Mouse (Mus musculus): ENCODE data around the gene Zfp28. TPM values are rescaled to one million over a fixed set of nuclear protein-coding genes. Genes with fewer than 3 reads are reported as not detected.
"Not testable (repeated sequence)": the region's sequence is repeated elsewhere in the genome, so short reads cannot be mapped to it uniquely, and the experiment has no call there.

Gene Zfp28
- polyA plus RNA-seq, 1 experiment from 2014 or later: 11.8 TPM

DNA sequence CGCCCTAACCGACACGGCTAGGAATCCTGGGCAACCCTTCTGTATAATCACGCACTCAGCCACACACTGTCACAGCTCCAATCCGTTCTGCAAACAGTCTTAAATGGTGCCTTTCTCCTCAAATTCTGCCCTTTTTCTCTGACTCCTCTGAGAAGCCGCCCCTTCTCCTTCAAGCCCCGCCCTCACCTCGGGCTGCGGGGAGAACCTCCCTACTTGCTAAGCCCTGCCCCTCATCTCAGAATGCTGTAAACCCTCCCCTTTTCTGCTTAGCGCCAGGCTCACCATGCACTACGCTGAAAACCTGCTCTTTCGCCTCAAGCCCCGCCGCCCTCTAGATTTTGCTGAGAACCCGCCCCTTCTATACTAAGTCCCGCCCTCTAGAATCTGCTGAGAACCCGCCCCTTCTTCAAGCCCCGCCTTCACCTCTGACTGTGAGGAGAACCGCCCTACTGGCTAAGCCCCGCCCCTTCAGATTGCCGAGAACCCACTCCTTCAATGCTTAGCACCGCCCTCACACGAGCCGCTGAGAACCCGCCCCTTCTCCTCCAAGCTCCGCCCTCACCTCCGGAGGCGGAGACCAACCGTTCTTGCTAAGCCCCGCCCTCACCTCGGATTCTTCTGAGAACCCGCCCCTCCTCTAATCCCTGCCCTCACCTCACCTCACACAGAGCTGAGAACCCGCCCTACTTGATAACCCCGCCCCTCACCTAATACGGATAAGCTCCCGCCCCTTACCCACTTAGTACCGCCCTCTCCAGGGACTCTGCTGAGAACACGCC lies 20.6 kb upstream of the Zfp28 start:
- 0% methylated on average over 38 of the region's 38 CpGs for WGBS
- Histone ChIP-seq H3K27me3 (replicated peaks; ENCODE audit: control insufficient read depth, insufficient read depth, low read length) (no peaks in the 10 kb centered on the region), H3K4me2 (ENCODE audit: low read length) (peak overlapping the region; percentile 81)

DNA sequence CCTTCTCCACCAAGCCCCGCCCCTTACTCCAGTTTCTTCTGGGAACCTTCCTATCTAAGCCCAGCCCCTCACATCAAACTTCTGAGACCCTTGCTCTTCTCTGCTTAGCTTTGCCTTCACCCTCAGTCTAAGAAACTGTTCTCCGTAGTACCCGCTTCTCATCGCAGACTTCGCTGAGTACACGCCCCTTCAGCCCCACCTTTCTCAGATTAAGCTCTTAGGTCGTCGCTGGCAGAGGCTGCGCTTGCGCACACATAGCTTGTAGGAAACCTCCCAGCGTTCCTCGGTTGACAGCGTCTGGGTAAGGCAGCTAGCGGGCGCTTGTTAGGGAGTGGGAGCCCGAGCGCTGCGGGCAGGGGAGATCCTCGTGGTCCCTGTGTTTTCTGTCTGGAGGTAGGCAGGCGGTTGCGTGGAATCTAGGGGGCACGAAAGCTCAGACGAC lies 20.0 kb upstream of the Zfp28 start, which contains the start of gene Zfp78:
Gene Zfp78 (plus strand): TSS at position 234 of the 442 bp plus-strand sequence.
- no peaks in the 10 kb centered on the region for H3K36me3 ChIP-seq (ENCODE audit: control insufficient read depth, insufficient read depth, low read length)
- peak within 1 kb of the TSS; percentile 47 for H3K4me3 ChIP-seq (ENCODE audit: low read length)
- no peaks in the 10 kb centered on the region for H3K9me3 ChIP-seq (ENCODE audit: control insufficient read depth, low read length)
- 0% methylated on average over 23 of the region's 23 CpGs for WGBS
- H3K4me1 ChIP-seq (ENCODE audit: control insufficient read depth, insufficient read depth, low read depth, low read length): peaks cover 6% of the 10 kb centered on the region
- H3K4me2 ChIP-seq (ENCODE audit: low read length): peak within 1 kb of the TSS; percentile 81
- H3K27ac ChIP-seq (ENCODE audit: low read depth, low read length): peak within 1 kb of the TSS; percentile 93
- H3K9ac ChIP-seq (ENCODE audit: low read depth, low read length): peak within 1 kb of the TSS; percentile 72
- H3K27me3 ChIP-seq (replicated peaks; ENCODE audit: control insufficient read depth, insufficient read depth, low read length): no peaks in the 10 kb centered on the region
- peak; percentile 83 for ATAC-seq

More for the DNA sequence above, 20.6 kb upstream of the Zfp28 start:
- peak; percentile 93 for ATAC-seq
- Histone ChIP-seq H3K27ac (ENCODE audit: low read depth, low read length) (peak overlapping the region; percentile 93), H3K9ac (ENCODE audit: low read depth, low read length) (peak overlapping the region; percentile 72), H3K36me3 (ENCODE audit: control insufficient read depth, insufficient read depth, low read length) (no peaks in the 10 kb centered on the region), H3K4me3 (ENCODE audit: low read length) (peak overlapping the region; percentile 47), H3K4me1 (ENCODE audit: control insufficient read depth, insufficient read depth, low read depth, low read length) (peaks cover 6% of the 10 kb centered on the region), H3K9me3 (ENCODE audit: control insufficient read depth, low read length) (no peaks in the 10 kb centered on the region)

DNA sequence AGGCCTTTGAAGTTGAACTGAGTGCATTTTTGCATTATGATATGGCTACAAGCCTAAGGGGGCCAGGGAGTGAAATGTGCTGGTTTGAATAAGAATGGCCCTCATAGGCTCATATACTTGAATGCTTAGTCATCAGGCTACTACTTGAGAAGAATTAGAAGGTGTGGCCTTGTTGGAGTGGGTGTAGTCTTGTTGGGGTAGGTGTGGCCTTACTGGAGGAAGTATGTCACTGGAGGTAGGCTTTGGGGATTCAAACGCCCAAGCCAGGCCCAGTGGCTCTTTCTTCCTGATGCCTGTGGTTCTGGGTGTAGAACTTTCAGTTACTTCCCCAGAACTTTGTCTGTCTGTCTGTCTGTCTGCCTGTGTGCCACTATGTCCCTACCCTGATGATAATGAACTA lies 18.3 kb upstream of the Zfp28 start:
- no peaks in the 10 kb centered on the region for H3K36me3 ChIP-seq (ENCODE audit: control insufficient read depth, insufficient read depth, low read length)
- peaks cover 6% of the 10 kb centered on the region for H3K4me1 ChIP-seq (ENCODE audit: control insufficient read depth, insufficient read depth, low read depth, low read length)
- WGBS: 50% methylated on average over 1 of the region's 1 CpGs
- H3K4me3 ChIP-seq (ENCODE audit: low read length): no peak overlapping the region
- H3K27ac ChIP-seq (ENCODE audit: low read depth, low read length): no peak overlapping the region
- ATAC-seq: no peak
- H3K27me3 ChIP-seq (replicated peaks; ENCODE audit: control insufficient read depth, insufficient read depth, low read length): no peaks in the 10 kb centered on the region
- no peak overlapping the region for H3K9ac ChIP-seq (ENCODE audit: low read depth, low read length)
- H3K9me3 ChIP-seq (ENCODE audit: control insufficient read depth, low read length): no peaks in the 10 kb centered on the region
- no peak overlapping the region for H3K4me2 ChIP-seq (ENCODE audit: low read length)

- 97% methylated on average over 5 of the region's 5 CpGs for WGBS
- no peak for ATAC-seq
- Histone ChIP-seq H3K9ac (ENCODE audit: low read depth, low read length) (no peak overlapping the region), H3K27me3 (replicated peaks; ENCODE audit: control insufficient read depth, insufficient read depth, low read length) (no peaks in the 10 kb centered on the region), H3K4me1 (ENCODE audit: control insufficient read depth, insufficient read depth, low read depth, low read length) (peaks cover 6% of the 10 kb centered on the region), H3K36me3 (ENCODE audit: control insufficient read depth, insufficient read depth, low read length) (0 out of 2 replicates have a peak, but pooled peaks cover 1% of the 10 kb centered on the region), H3K4me2 (ENCODE audit: low read length) (no peak overlapping the region), H3K4me3 (ENCODE audit: low read length) (no peak overlapping the region), H3K9me3 (ENCODE audit: control insufficient read depth, low read length) (no peaks in the 10 kb centered on the region), H3K27ac (ENCODE audit: low read depth, low read length) (no peak overlapping the region)
Measured at GRCm38 (mm10) chr7:6367185-6367584, 15.9 kb upstream of the Zfp28 start.

DNA sequence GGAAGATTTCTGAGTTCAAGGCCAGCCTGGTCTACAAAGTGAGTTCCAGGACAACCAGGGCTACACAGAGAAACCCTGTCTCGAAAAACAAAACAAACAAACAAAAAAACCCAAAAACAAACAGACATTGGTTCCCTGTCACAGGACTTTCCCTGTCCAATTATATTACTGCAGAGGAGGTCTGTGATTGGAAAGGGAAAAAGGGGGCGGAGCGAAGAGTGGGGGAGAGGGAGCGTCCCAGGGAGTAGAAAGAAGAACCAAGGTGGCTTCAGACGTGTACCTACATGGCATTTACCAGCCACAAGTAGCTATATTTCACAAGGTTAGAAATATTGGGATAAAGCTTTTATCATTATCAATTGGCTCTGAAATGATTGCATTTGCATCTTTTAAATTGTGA lies 14.9 kb upstream of the Zfp28 start:
- H3K4me2 ChIP-seq (ENCODE audit: low read length); H3K27ac ChIP-seq (ENCODE audit: low read depth, low read length); H3K4me1 ChIP-seq (ENCODE audit: control insufficient read depth, insufficient read depth, low read depth, low read length); H3K27me3 ChIP-seq (replicated peaks; ENCODE audit: control insufficient read depth, insufficient read depth, low read length); ATAC-seq; H3K36me3 ChIP-seq (ENCODE audit: control insufficient read depth, insufficient read depth, low read length); H3K9me3 ChIP-seq (ENCODE audit: control insufficient read depth, low read length); H3K9ac ChIP-seq (ENCODE audit: low read depth, low read length); H3K4me3 ChIP-seq (ENCODE audit: low read length): not testable (repeated sequence)
- WGBS: 86% methylated on average over 5 of the region's 5 CpGs

- H3K9ac ChIP-seq (ENCODE audit: low read depth, low read length): no peak overlapping the region
- 77% methylated on average over 3 of the region's 3 CpGs for WGBS
- no peak overlapping the region for H3K4me2 ChIP-seq (ENCODE audit: low read length)
- no peaks in the 10 kb centered on the region for H3K4me1 ChIP-seq (ENCODE audit: control insufficient read depth, insufficient read depth, low read depth, low read length)
- H3K27ac ChIP-seq (ENCODE audit: low read depth, low read length): no peak overlapping the region
- H3K36me3 ChIP-seq (ENCODE audit: control insufficient read depth, insufficient read depth, low read length): 0 out of 2 replicates have a peak, but pooled peaks cover 2% of the 10 kb centered on the region
- H3K4me3 ChIP-seq (ENCODE audit: low read length): no peak overlapping the region
- H3K9me3 ChIP-seq (ENCODE audit: control insufficient read depth, low read length): no peaks in the 10 kb centered on the region
- H3K27me3 ChIP-seq (replicated peaks; ENCODE audit: control insufficient read depth, insufficient read depth, low read length): no peaks in the 10 kb centered on the region
- no peak for ATAC-seq
Measured at GRCm38 (mm10) chr7:6369460-6369859, 13.6 kb upstream of the Zfp28 start.

DNA sequence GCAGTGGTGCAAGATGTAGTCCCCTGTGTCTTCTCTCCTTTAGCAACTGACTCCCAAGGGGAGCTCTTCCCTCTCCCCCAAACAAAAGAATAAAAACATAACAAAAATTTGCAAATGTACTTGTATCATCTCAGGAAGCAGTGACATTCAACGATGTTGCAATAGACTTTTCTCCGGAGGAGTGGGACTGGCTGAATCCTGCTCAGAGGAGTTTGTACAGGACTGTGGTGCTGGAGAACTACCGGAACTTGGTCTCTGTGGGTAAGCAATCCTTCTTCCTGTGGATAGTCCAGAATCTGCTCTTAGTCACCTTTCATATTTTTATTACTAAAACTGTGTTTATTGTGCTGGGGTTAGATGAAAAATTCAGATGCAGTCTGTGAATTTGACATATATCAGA lies 10.1 kb upstream of the Zfp28 start:
- Histone ChIP-seq H3K4me3 (ENCODE audit: low read length) (no peak overlapping the region), H3K27ac (ENCODE audit: low read depth, low read length) (no peak overlapping the region), H3K9ac (ENCODE audit: low read depth, low read length) (no peak overlapping the region), H3K4me1 (ENCODE audit: control insufficient read depth, insufficient read depth, low read depth, low read length) (no peaks in the 10 kb centered on the region), H3K4me2 (ENCODE audit: low read length) (no peak overlapping the region), H3K9me3 (ENCODE audit: control insufficient read depth, low read length) (no peaks in the 10 kb centered on the region), H3K27me3 (replicated peaks; ENCODE audit: control insufficient read depth, insufficient read depth, low read length) (no peaks in the 10 kb centered on the region), H3K36me3 (ENCODE audit: control insufficient read depth, insufficient read depth, low read length) (peaks cover 2% of the 10 kb centered on the region; the same call in 1 of the 2 replicates)
- ATAC-seq: no peak
- WGBS: 92% methylated on average over 3 of the region's 3 CpGs

DNA sequence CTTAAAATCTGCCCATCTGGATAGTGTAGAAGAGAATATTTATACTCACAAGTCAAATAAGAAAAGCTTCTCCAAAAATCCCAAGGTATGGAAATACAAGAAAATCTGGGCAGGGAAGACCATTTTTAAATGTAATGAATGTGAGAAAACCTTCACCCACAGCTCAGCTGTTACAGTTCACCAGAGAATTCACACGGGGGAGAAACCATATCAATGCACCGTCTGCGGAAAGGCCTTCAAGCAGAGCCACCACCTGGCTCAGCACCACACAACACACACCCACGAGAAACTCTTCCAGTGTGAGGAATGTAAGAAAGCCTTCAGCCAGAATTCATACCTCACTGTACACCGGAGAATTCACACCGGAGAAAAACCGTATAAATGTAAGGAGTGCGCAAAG lies 4.7 kb upstream of the Zfp28 start:
- H3K27me3 ChIP-seq (replicated peaks; ENCODE audit: control insufficient read depth, insufficient read depth, low read length): no peaks in the 10 kb centered on the region
- H3K27ac ChIP-seq (ENCODE audit: low read depth, low read length): no peak overlapping the region
- no peak overlapping the region for H3K9ac ChIP-seq (ENCODE audit: low read depth, low read length)
- no peak for ATAC-seq
- 89% methylated on average over 8 of the region's 8 CpGs for WGBS
- H3K9me3 ChIP-seq (ENCODE audit: control insufficient read depth, low read length): no peaks in the 10 kb centered on the region
- peaks cover 6% of the 10 kb centered on the region for H3K4me1 ChIP-seq (ENCODE audit: control insufficient read depth, insufficient read depth, low read depth, low read length)
- H3K4me3 ChIP-seq (ENCODE audit: low read length): no peak overlapping the region
- H3K36me3 ChIP-seq (ENCODE audit: control insufficient read depth, insufficient read depth, low read length): peaks cover 7% of the 10 kb centered on the region; the same call in 1 of the 2 replicates
- no peak overlapping the region for H3K4me2 ChIP-seq (ENCODE audit: low read length)

DNA sequence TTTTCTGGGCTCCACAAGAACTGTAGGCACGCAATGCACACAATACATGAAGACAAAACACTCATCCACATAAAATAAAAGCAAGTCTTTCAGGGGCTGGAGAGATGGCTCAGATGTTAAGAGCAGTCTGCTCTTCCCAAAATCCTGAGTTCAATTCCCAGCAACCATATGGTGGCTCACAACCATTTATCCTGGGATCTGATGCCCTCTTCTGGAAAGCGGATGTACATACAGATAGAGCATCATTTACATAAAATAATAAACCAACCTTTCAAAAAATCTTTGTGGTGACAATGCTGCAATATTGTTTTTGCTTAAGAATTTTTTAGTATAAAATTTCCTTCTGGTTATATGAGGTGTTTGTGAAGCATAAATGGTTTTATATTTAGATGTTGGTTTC lies 1.7 kb upstream of the Zfp28 start:
- no peak for ATAC-seq
- WGBS: 90% methylated on average over 2 of the region's 2 CpGs
- no peak overlapping the region for H3K27ac ChIP-seq (ENCODE audit: low read depth, low read length)
- no peak overlapping the region for H3K4me3 ChIP-seq (ENCODE audit: low read length)
- peaks cover 6% of the 10 kb centered on the region for H3K4me1 ChIP-seq (ENCODE audit: control insufficient read depth, insufficient read depth, low read depth, low read length)
- H3K9me3 ChIP-seq (ENCODE audit: control insufficient read depth, low read length): no peaks in the 10 kb centered on the region
- no peak overlapping the region for H3K9ac ChIP-seq (ENCODE audit: low read depth, low read length)
- H3K36me3 ChIP-seq (ENCODE audit: control insufficient read depth, insufficient read depth, low read length): peaks cover 7% of the 10 kb centered on the region; the same call in 1 of the 2 replicates
- no peaks in the 10 kb centered on the region for H3K27me3 ChIP-seq (replicated peaks; ENCODE audit: control insufficient read depth, insufficient read depth, low read length)
- H3K4me2 ChIP-seq (ENCODE audit: low read length): no peak overlapping the region

Data from hindbrain, embryonic 16.5 days (tissue).